Mouse (Mus musculus) kidney, embryonic 16.5 days (tissue): ENCODE results near the gene Retnlb. TPM values are rescaled to one million over a fixed set of nuclear protein-coding genes. Genes with fewer than 3 reads are reported as not detected.

ENCODE experiments used
- ATAC-seq: fragments of 200-750 bp; cut with Nextera tagmentation; 2 replicates; pipeline ENCODE4 v1.8.0; 2017; ENCODE audit warnings: moderate TSS enrichment; ENCODE audit not compliant: low FRiP score, low TSS enrichment
- H3K27ac ChIP-seq: fragments of 300-500 bp; sonication (generic); 2 replicates; pipeline ENCODE4 v1.5.1; 2014; ENCODE audit warnings: low read length
- H3K27me3 ChIP-seq: fragments of 300-500 bp; sonication (generic); 2 replicates; pipeline ENCODE4 v1.6.1; 2014; ENCODE audit warnings: low read length, control low read depth, mixed read lengths; ENCODE audit not compliant: insufficient read depth
- H3K36me3 ChIP-seq: fragments of 300-500 bp; sonication (generic); 2 replicates; pipeline ENCODE4 v1.6.1; 2014; ENCODE audit warnings: low read length, control low read depth, mixed read lengths; ENCODE audit not compliant: insufficient read depth
- H3K4me1 ChIP-seq: fragments of 300-500 bp; sonication (generic); 2 replicates; pipeline ENCODE4 v1.6.1; 2014; ENCODE audit warnings: low read length, control low read depth, mixed read lengths; ENCODE audit not compliant: insufficient read depth
- H3K4me2 ChIP-seq: fragments of 300-500 bp; sonication (generic); replicated peaks from 2 replicates; pipeline ENCODE4 v1.6.1; 2014; ENCODE audit warnings: low read depth, low read length
- H3K4me3 ChIP-seq: fragments of 300-500 bp; sonication (generic); 2 replicates; pipeline ENCODE4 v1.5.1; 2014; ENCODE audit warnings: mild to moderate bottlenecking, low read length
- H3K9ac ChIP-seq: fragments of 300-500 bp; sonication (generic); replicated peaks from 2 replicates; pipeline ENCODE4 v1.6.1; 2014; ENCODE audit warnings: low read length
- H3K9me3 ChIP-seq: fragments of 300-500 bp; sonication (generic); 2 replicates; pipeline ENCODE4 v1.6.1; 2016; ENCODE audit warnings: low read length, control low read depth
- WGBS: fragments of 180-500 bp; shearing (Covaris S2); extraction: QIAGEN DNeasy Blood & Tissue Kit; methylation state at CpG from one replicate; pipeline ENCODE4 v1.1.7; 2014; 5-methylcytosine and 5-hydroxymethylcytosine counted together
- polyA plus RNA-seq: library from polyadenylated mRNA; unstranded; fragments of >200 nt; fragmentation: Nextera tagmentation; extraction: Ambion mirVana; gene quantifications from 2 replicates; pipeline ENCODE4 v1.2.1, GENCODE M21; 2015

Retnlb gene
- not detected in 2 replicates for polyA plus RNA-seq

DNA sequence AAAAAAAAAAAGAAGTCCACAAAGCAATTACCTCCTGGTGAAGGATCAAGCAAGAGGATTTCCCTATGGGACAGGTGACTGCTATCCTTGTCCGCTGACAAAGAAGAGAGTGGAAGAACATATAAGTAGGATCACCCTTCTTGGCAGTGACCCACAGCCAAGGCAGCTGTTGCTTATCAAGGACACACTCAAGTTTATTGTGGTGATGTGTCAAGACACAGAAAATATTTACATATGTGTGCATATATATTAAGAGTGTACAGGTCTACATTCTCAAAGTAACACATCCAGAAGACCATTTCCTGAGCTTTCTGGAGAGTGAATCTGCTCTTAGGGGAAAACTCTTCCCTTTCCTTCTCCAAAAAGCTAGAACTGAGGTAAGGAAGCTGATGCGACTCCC is at the start of gene Retnlb:
Gene Retnlb (plus strand): TSS at position 162 of the 400 bp plus-strand sequence.
- no peak for ATAC-seq
- Histone ChIP-seq H3K9me3 (no peaks in the 10 kb centered on the region), H3K4me1 (no peaks in the 10 kb centered on the region), H3K36me3 (no peaks in the 10 kb centered on the region), H3K27ac (no peak within 1 kb of the TSS), H3K9ac (no peak within 1 kb of the TSS), H3K4me3 (no peak within 1 kb of the TSS), H3K4me2 (no peak within 1 kb of the TSS), H3K27me3 (no peaks in the 10 kb centered on the region)
- 93% methylated on average over 2 of the region's 2 CpGs for WGBS

DNA sequence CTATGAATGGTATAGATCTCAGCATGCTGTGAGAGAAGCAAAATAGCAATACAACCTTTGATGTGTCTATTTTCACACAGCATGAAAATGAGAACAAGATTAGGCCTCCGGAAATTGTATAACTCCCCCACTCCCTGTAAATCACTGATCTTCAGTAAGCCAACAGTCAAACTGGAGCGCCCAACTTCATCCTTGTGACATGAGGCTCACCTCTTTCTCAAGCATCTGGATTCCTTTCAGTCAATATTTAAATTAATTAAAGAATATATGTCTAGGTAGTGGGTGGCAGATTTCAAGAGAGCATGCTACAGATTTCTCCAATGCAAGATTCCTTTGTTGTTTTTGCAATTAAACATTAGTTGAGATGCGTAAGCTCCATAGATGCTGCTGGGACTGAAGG is 47.5 kb upstream of the Retnlb start:
- Histone ChIP-seq H3K4me2 (no peak overlapping the region), H3K9me3 (no peaks in the 10 kb centered on the region), H3K9ac (no peak overlapping the region), H3K4me1 (no peaks in the 10 kb centered on the region), H3K27me3 (no peaks in the 10 kb centered on the region), H3K4me3 (no peak overlapping the region), H3K27ac (no peak overlapping the region), H3K36me3 (no peaks in the 10 kb centered on the region)
- no peak for ATAC-seq
- 74% methylated on average over 3 of the region's 3 CpGs for WGBS

DNA sequence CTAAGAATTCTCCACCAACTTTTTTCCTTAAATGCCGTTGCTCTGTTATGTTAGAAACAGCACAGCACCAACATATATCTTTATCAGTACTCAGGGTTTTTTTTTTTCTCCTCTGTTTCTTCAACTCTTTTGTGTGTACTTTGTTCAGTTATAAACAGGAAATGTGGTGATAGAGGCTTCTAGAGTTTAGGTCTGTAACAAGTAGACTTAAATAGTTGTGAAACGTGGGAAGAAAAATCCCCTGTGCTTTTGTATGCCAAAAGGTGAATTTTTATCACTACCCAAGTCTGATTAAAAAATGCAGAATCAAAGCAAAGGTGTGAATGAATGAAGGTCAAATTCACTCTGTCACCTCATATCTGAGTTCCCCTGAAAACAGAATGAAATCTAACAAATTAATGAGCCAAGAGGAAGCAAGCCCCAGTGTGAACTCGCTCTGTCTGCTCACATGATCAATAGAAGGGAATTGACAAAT is 44.6 kb upstream of the Retnlb start, which contains the start of gene Trat1:
Gene Trat1 (minus strand): TSS at position 51 of the 475 bp plus-strand sequence.
- Histone ChIP-seq H3K27me3 (no peaks in the 10 kb centered on the region), H3K9me3 (no peaks in the 10 kb centered on the region)
- ATAC-seq = no peak

DNA sequence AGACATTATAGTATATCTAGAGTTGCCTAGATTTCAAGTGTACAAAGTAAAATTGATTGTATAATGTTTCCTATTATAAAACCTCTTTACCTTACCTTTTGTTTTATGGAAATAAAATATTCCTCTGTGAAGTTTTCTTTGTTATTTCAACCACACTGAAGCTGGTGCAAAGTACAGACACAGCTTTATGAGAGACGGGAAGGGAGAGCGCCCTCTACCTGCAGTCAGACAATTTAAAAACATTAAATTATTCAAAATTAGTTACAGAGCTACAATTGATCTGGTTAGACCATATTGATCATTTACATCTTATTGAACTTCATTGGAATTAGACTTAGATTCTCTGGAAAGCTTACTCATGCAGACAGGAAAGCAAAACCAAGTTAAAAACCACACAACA is 39.4 kb upstream of the Retnlb start:
- no peaks in the 10 kb centered on the region for H3K9me3 ChIP-seq
- ATAC-seq = no peak
- WGBS = 70% methylated on average over 2 of the region's 2 CpGs
- H3K4me1 ChIP-seq = no peaks in the 10 kb centered on the region
- no peaks in the 10 kb centered on the region for H3K36me3 ChIP-seq
- no peaks in the 10 kb centered on the region for H3K27me3 ChIP-seq
- H3K4me3 ChIP-seq = no peak overlapping the region
- H3K27ac ChIP-seq = no peak overlapping the region
- H3K4me2 ChIP-seq = no peak overlapping the region
- no peak overlapping the region for H3K9ac ChIP-seq

More for the DNA sequence above, 44.6 kb upstream of the Retnlb start, which contains the start of gene Trat1:
- Histone ChIP-seq H3K4me3 (no peak within 1 kb of the TSS), H3K9ac (no peak within 1 kb of the TSS), H3K27ac (no peak within 1 kb of the TSS), H3K4me2 (no peak within 1 kb of the TSS), H3K36me3 (no peaks in the 10 kb centered on the region), H3K4me1 (no peaks in the 10 kb centered on the region)
- WGBS = 74% methylated on average over 3 of the region's 3 CpGs

DNA sequence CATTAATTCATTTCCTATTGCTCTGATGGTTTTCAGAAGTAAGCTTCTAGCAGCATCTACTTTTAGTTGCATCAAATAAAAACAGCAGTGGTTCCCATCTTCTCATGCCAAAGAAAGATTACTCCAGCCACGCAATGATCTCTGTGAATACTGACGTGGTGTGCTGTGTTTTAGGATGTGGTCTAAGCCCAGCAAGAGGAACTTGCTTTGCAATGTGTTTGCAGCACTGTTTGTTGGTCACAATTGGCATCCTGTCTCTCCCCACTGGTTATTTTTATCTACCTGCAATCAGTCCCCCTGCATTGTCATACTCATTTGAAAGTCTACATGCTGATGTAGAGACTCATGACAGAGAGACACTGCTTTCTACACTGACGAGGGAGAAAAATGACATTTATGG is 30.4 kb upstream of the Retnlb start:
- no peaks in the 10 kb centered on the region for H3K36me3 ChIP-seq
- H3K4me3 ChIP-seq = no peak overlapping the region
- no peak overlapping the region for H3K4me2 ChIP-seq
- no peak for ATAC-seq
- no peak overlapping the region for H3K27ac ChIP-seq
- no peaks in the 10 kb centered on the region for H3K4me1 ChIP-seq
- 81% methylated on average over 3 of the region's 3 CpGs for WGBS
- H3K27me3 ChIP-seq = no peaks in the 10 kb centered on the region
- no peaks in the 10 kb centered on the region for H3K9me3 ChIP-seq
- H3K9ac ChIP-seq = no peak overlapping the region

DNA sequence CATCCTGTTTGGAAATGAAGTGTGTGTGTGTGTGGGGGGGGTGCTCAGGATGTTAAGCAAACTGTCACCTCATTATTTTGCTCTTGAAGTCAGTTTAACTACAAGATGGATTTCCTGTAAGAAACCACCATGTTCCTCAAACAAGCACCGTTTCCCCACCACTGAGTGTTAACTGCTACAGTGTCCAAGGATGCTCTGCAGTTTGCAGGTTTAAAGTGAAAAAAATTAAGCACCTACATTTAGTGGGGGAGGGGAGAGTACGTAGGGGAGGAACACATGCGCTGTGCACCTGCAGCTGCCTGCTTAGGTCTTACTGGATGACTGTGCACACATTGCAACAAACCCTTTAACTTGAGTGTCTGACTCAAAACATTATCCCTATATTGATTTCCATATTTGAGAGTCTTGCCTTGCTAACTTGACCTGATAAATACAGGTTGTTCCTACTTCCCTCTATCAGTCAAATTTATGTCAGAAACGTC is 27.9 kb upstream of the Retnlb start:
- 64% methylated on average over 4 of the region's 4 CpGs for WGBS
- H3K9ac ChIP-seq = no peak overlapping the region
- H3K27ac ChIP-seq = no peak overlapping the region
- no peaks in the 10 kb centered on the region for H3K36me3 ChIP-seq
- ATAC-seq = no peak
- H3K4me2 ChIP-seq = no peak overlapping the region
- H3K9me3 ChIP-seq = no peaks in the 10 kb centered on the region
- H3K4me3 ChIP-seq = no peak overlapping the region
- no peaks in the 10 kb centered on the region for H3K4me1 ChIP-seq
- H3K27me3 ChIP-seq = no peaks in the 10 kb centered on the region

DNA sequence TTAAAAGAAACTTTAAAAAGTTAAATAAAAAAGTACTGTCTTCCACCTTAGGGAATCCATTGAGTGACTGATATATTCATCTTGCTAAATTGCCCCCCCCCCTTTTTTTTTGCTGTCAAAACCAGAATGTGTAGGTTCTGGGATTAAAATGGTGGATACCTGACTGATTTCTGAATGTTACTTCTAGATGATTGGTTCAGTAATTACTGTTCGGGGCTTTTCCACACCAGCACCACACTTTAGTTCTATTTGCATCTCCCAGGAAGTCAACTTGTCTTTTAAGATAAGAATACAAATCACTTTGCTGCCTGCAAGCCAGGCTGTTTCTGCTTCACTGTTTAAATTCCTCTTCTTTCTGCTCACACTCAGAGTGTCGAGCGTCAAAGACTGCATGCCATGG is 18.4 kb upstream of the Retnlb start:
- no peaks in the 10 kb centered on the region for H3K27me3 ChIP-seq
- H3K36me3 ChIP-seq = no peaks in the 10 kb centered on the region
- H3K27ac ChIP-seq = no peak overlapping the region
- no peaks in the 10 kb centered on the region for H3K4me1 ChIP-seq
- H3K4me3 ChIP-seq = no peak overlapping the region
- ATAC-seq = no peak
- H3K4me2 ChIP-seq = no peak overlapping the region
- no peak overlapping the region for H3K9ac ChIP-seq
- 80% methylated on average over 3 of the region's 3 CpGs for WGBS
- H3K9me3 ChIP-seq = no peaks in the 10 kb centered on the region

DNA sequence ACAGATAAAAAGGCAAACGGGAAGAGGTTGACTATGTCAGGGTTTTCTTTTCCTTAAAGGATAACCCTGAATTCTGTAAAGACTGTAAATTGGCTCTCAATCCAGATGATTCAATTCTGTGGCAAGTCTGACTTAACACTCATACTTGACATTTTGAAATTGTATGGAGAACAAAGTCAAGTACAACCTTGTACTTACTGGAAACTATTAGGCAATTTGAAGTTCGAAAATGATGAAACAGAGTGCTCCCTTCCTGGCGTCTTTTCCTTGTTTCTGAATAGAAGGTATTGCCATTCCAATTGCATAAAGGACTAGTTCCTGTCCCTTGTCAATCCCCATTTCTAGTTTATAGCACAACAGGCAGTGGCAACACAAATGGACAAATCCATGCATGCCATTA is 17.2 kb upstream of the Retnlb start:
- Histone ChIP-seq H3K27me3 (no peaks in the 10 kb centered on the region), H3K36me3 (no peaks in the 10 kb centered on the region), H3K4me3 (no peak overlapping the region), H3K4me1 (no peaks in the 10 kb centered on the region), H3K9me3 (no peaks in the 10 kb centered on the region), H3K4me2 (no peak overlapping the region), H3K9ac (no peak overlapping the region), H3K27ac (no peak overlapping the region)
- no peak for ATAC-seq
- WGBS = 80% methylated on average over 3 of the region's 3 CpGs

DNA sequence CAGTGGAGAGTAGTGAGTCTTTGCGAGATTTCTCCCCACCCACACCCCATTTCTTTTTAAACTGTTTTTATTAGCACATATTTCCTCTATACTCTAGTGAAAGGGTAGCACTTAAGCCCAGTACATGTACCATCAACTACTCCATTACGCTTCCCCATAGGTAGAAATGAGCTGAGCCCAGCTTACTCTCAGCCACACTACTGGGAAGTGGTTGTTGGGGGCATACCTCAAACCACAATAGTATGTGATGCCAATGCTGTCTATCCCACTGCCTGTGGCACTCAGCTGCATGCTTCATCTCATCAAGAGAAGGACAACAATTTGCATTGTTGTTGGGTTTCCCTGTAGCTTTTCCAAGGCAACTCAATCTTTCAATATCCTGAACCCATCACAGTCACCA is 15.8 kb upstream of the Retnlb start:
- no peaks in the 10 kb centered on the region for H3K36me3 ChIP-seq
- no peak overlapping the region for H3K9ac ChIP-seq
- no peak overlapping the region for H3K4me3 ChIP-seq
- no peak for ATAC-seq
- WGBS = 91% methylated on average over 2 of the region's 2 CpGs
- H3K27me3 ChIP-seq = no peaks in the 10 kb centered on the region
- H3K4me2 ChIP-seq = no peak overlapping the region
- H3K27ac ChIP-seq = no peak overlapping the region
- H3K9me3 ChIP-seq = no peaks in the 10 kb centered on the region
- no peaks in the 10 kb centered on the region for H3K4me1 ChIP-seq

DNA sequence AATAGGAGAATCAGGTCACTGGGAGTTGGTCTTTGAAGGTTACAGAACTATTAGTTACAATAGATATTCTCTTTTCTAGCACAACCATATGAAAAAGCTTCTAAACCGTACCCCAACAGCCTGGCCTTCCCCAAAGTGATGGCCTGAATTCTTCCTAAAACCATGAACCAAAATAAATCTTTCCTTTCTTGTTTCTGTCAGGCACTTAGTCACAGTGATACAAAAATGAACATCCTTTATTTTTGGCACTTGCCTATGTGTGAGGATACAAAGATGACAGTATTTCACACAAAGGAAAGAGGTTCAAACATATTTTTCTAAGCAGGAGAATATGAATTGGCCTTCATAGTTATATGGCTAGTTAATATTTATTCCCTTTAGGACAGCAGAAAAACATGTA is 11.2 kb upstream of the Retnlb start:
- Histone ChIP-seq H3K9me3 (no peaks in the 10 kb centered on the region), H3K4me2 (no peak overlapping the region), H3K27me3 (no peaks in the 10 kb centered on the region), H3K27ac (no peak overlapping the region), H3K9ac (no peak overlapping the region), H3K36me3 (no peaks in the 10 kb centered on the region), H3K4me1 (no peaks in the 10 kb centered on the region), H3K4me3 (no peak overlapping the region)
- WGBS = 89% methylated on average over 1 of the region's 1 CpGs
- ATAC-seq = no peak
